8 mouse cellular contexts compared by ENCODE assay signal in genomic region chr12:111704609-111705008, GRCm38 (mm10). TPM values are rescaled to one million over a fixed set of nuclear protein-coding genes. Genes with fewer than 3 reads are reported as not detected.
DNase-seq lines count a peak whose midpoint lies in the region; ATAC-seq and TF ChIP-seq lines count a peak whose summit lies in the region.

No protein-coding gene starts in this region.

- no peak for TF ChIP-seq CTCF in Patski (IDR thresholded peaks at IDR 0.05)
- no peak for TF ChIP-seq CTCF in kidney, postnatal 0 days (IDR thresholded peaks at IDR 0.05; ENCODE audit: low read depth)

- H3K27ac ChIP-seq in kidney, postnatal 0 days: peak overlapping the region; percentile 58

- no peaks in the 10 kb centered on the region; the same call in 1 of the 2 replicates for H3K4me1 ChIP-seq in kidney, postnatal 0 days (replicated peaks; ENCODE audit: insufficient read depth, low read length)

- POLR2A ChIA-PET in Patski (lab: Charles Lee): interaction anchor here (1.3 kb wide), 1 partner anchor 15 kb away, joined by 3 read pairs; no protein-coding TSS in a partner anchor

- H3K27me3 ChIP-seq in Patski: no peaks in the 10 kb centered on the region
- no peaks in the 10 kb centered on the region for H3K27me3 ChIP-seq in kidney, postnatal 0 days (ENCODE audit: insufficient read depth, low read length)

- no peak overlapping the region for H3K4me3 ChIP-seq in kidney, postnatal 0 days (replicated peaks; ENCODE audit: low read depth, low read length)

- H3K4me2 ChIP-seq in kidney, postnatal 0 days (ENCODE audit: low read length): no peak overlapping the region

- CTCF ChIA-PET in Patski (lab: Charles Lee): interaction anchor here (1.4 to 1.9 kb wide), 2 partner anchors 9 to 36 kb away, joined by 6 to 11 read pairs; no protein-coding TSS in a partner anchor

- no peak overlapping the region for H3K9ac ChIP-seq in kidney, postnatal 0 days (ENCODE audit: low read depth, low read length)

- ATAC-seq in Patski: peak; percentile 90
- ATAC-seq in kidney, postnatal 0 days (replicated peaks; ENCODE audit: low FRiP score, low read depth): 0 out of 2 replicates have a peak, but pooled peaks have one; percentile 30

- peak; percentile 65 to 77 for DNase-seq in adrenal gland, adult (ENCODE audit: inconsistent age in 2 of 2, low spot score in 1 of 2)
- no peak for DNase-seq in adrenal gland, postnatal 4 days (ENCODE audit: low spot score in 2 of 2)
- peak; percentile 85 for DNase-seq in Patski (ENCODE audit: low read depth, low spot score)
- DNase-seq in gastrocnemius, postnatal 36 days: peak; percentile 68 to 81
- no peak for DNase-seq in kidney, postnatal 0 days (ENCODE audit: low spot score)
- DNase-seq in ovary, postnatal 36 days (ENCODE audit: low spot score): peak; percentile 45
- DNase-seq in thymus, postnatal 36 days: no peak
- DNase-seq in thymus, postnatal 14 days: no peak

- intact Hi-C loops in gastrocnemius, postnatal 36 days (cut with DNase I): no loop called here

- in situ Hi-C loops in Patski (cut with MboI; ENCODE audit: low pct_unique_long_range_greater_than_20kb): no loop called here

- H3K9me3 ChIP-seq in kidney, postnatal 0 days (replicated peaks; ENCODE audit: low read length): no peaks in the 10 kb centered on the region

- peaks cover 9% of the 10 kb centered on the region for H3K36me3 ChIP-seq in kidney, postnatal 0 days (ENCODE audit: insufficient read depth, low read length)

- 23% methylated on average over 9 of the region's 9 CpGs for WGBS in kidney, postnatal 0 days

RNA-seq across cellular contexts. Expression of gene Bag5, which starts 8.4 kb away (rescaled TPM):
- total RNA-seq in adrenal gland, postnatal 4 days (2021): 10 to 100 TPM; 35.8 to 37.0 TPM
- 40.1 TPM for polyA plus RNA-seq in Patski (2021)
- total RNA-seq in gastrocnemius, postnatal 36 days (2021): 10 to 100 TPM; 12.4 to 13.5 TPM
- polyA plus RNA-seq in kidney, postnatal 0 days (2015; fragmentation: Nextera tagmentation; extraction: Ambion mirVana): 45.7 and 48.9 TPM in 2 replicates

RNA-seq across cellular contexts. Expression of gene Apopt1, which starts 8.5 kb away (rescaled TPM):
- 10 to 100 TPM; 65.4 to 70.1 TPM for total RNA-seq in adrenal gland, postnatal 4 days (2021)
- 36.7 TPM for polyA plus RNA-seq in Patski (2021)
- total RNA-seq in gastrocnemius, postnatal 36 days (2021): 10 to 100 TPM; 34.9 to 38.0 TPM
- polyA plus RNA-seq in kidney, postnatal 0 days (2015; fragmentation: Nextera tagmentation; extraction: Ambion mirVana): 57.8 and 61.4 TPM in 2 replicates

RNA-seq across cellular contexts. Expression of gene Trmt61a, which starts 26.7 kb away (rescaled TPM):
- total RNA-seq in adrenal gland, postnatal 4 days (2021): 10 to 100 TPM; 11.7 to 13.8 TPM
- polyA plus RNA-seq in Patski (2021): 12.9 TPM
- total RNA-seq in gastrocnemius, postnatal 36 days (2021): 1 to 10 TPM; 1.8 to 4.1 TPM
- 6.3 and 6.8 TPM in 2 replicates for polyA plus RNA-seq in kidney, postnatal 0 days (2015; fragmentation: Nextera tagmentation; extraction: Ambion mirVana)

RNA-seq across cellular contexts. Expression of gene Ckb, which starts 32.5 kb away (rescaled TPM):
- 10 to 100 TPM; 39.6 to 40.9 TPM for total RNA-seq in adrenal gland, postnatal 4 days (2021)
- 69.4 TPM for polyA plus RNA-seq in Patski (2021)
- 1 to 10 TPM; 7.9 to 8.3 TPM for total RNA-seq in gastrocnemius, postnatal 36 days (2021)
- polyA plus RNA-seq in kidney, postnatal 0 days (2015; fragmentation: Nextera tagmentation; extraction: Ambion mirVana): 135 and 148 TPM in 2 replicates

RNA-seq across cellular contexts. Expression of gene Klc1, which starts 54.0 kb away (rescaled TPM):
- total RNA-seq in adrenal gland, postnatal 4 days (2021): 100 to 1,000 TPM; 128 to 142 TPM
- polyA plus RNA-seq in Patski (2021): 110 TPM
- total RNA-seq in gastrocnemius, postnatal 36 days (2021): 10 to 100 TPM; 55.2 to 59.3 TPM
- polyA plus RNA-seq in kidney, postnatal 0 days (2015; fragmentation: Nextera tagmentation; extraction: Ambion mirVana): 52.6 and 61.3 TPM in 2 replicates

Comparison
In these comparisons a context has a peak if more than half of its experiments do, and no peak if none do; other contexts are left out.
1. DNase-seq: peak in adrenal gland, adult (2 of 2), Patski (single experiment), gastrocnemius, postnatal 36 days (2 of 2) and ovary, postnatal 36 days (single experiment); none in adrenal gland, postnatal 4 days (0 of 2), kidney, postnatal 0 days (single experiment), thymus, postnatal 36 days (0 of 2) and thymus, postnatal 14 days (single experiment).